Mouse (Mus musculus): Measurements from ENCODE around the gene Lpcat2. TPM values are rescaled to one million over a fixed set of nuclear protein-coding genes. Genes with fewer than 3 reads are reported as not detected.
"Not testable (repeated sequence)": the region's sequence is repeated elsewhere in the genome, so short reads cannot be mapped to it uniquely, and the experiment has no call there.

The Lpcat2 gene
- total RNA-seq, 2 experiments from 2014 or later: 32.1 to 43.7 TPM

DNA sequence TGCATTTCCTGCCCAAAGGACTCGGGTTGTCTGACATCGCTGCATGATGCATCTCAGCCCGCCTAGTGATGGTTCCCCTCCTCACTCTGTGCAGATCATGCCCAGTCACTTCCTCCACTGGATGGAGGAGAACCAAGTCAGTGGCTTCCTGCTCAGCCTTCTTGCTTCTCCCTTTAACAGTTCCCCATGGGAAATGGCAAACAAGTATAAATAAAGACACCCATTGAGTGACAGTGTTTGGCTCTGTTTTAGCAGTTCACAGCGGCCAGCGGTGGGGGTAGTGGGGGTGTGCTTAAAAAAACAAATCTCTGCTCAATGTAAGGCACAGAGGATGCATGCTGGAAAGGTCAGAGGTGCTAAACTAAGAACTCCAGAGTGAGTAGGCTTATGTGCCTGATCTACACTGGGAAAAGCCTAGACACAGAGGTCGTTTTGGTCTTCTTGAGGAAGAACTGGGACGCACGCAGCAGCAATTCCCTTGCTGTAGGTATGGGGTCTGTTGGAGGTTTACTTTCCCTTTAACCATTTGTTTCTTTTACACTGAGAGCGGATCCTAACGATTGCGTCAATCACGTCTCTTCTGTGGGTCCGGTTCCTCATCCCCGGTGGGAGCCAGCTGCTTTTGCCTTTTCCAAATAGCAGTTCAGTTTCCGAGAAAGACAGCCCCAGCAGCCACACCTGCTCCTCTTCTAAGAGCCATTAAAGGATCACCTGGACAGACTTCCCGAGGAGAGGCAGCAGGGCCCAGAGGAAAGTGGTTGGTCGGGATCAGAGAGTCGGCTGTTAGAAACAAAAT lies 1.8 kb upstream of the Lpcat2 start:
- ATAC-seq (ENCODE audit: poor library complexity, severe bottlenecking): peak; percentile 64

DNA sequence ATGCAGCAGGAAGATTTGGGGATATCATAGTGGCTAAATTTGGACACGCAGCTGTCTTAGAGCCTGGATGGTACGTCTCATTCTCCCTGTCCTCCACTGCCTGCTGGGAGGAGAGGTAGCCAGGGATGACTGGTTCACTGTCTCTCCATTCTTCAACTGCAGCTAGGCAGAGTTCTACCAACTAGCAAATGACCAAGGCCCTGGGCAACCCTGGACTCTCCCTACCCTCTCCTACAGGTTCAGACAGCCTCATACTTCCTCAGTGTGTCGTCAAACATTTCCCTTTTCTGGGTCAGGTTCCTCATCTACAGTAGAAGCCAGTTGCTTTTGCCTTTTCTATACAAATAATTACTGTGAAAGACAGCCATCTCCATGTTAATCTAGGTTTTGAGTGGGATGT lies 466 bp upstream of the Lpcat2 start:
- peak; percentile 56 for ATAC-seq (ENCODE audit: poor library complexity, severe bottlenecking)

DNA sequence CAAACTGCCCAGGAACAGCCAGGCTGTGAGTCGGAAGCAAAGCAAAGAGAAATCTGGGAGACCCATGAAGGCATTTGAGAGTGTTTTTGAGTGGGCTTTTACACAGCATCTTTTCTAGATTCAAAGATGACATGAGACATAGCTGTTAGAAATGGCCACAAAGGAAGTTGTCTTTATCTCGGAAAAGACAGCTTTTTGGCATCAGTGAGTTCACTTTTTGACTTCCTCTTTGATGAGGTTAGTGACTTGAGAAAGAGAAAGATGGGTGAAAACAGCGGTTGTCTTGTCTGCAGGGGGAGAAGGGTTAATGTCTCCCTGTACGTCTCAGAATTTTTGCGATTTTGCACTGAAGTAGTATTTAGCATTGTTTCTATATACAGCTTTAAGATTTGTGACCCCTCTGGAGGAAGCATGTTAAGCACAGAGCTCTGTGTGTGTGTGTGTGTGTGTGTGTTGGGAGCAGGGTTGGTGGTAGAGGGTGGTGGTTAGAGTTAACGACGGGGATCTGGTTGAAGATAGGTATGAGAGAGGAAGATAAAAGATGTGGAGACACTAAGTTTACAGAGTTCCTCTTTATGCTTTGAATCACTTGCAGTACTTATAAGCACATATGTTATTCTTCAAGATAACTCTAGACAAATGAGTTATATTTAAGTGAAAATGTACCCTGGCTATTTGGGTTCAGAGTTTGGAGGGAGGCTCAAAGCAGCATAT lies 1.3 kb downstream of the Lpcat2 start:
- peak; percentile 43 for ATAC-seq (ENCODE audit: poor library complexity, severe bottlenecking)

DNA sequence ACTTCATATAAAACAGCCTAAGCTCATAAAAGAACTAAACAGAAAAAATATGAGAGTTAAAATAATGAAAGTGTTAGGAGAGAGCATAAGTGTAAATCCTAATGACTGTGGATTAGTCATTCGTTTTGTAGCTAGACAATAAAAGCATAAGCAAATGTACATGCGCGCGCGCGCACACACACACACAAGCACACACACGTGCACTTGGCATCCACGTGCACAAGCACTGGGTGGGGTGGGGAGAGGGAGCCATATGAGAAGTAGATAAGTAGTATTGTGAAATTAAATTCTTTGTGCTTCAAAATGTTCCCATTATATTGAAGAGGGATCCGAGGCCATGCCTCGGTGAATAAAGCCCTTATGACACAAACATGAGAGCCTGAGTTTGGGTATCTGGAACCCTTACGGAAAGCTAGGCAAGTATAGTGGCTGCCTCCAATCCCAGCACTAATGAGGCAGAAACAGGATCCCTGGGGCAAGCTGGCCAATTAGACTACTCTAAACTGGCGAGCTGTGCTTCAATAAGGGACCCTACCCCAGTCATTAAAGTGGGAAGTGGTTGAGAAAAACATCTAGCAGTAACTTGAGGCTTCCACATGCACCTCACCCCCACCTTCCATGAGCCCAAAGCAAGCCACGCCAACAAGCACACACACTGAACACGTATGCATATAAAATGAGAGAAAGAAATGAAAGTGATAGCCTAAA lies 3.5 kb downstream of the Lpcat2 start:
- no peak for ATAC-seq (ENCODE audit: poor library complexity, severe bottlenecking)

DNA sequence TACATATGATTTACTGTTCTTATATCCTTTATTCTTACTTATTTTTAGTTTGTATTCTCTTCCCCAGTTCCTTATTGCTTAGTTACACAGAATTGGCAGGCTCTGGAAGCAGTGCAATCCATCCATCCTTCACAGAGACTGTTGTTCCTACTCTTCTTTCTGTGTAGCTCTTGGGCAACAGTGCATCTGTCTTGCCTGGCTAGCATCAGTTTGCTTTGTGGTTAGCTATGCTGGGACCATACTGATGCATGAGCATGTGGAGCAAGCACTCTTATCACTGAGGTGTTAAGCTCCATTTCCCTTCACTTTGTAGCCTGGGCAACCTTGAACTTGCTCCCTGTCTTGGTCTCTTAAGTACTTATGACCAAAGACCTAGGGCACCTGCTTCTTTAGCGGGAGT lies 6.8 kb downstream of the Lpcat2 start:
- ATAC-seq (ENCODE audit: poor library complexity, severe bottlenecking): no peak

DNA sequence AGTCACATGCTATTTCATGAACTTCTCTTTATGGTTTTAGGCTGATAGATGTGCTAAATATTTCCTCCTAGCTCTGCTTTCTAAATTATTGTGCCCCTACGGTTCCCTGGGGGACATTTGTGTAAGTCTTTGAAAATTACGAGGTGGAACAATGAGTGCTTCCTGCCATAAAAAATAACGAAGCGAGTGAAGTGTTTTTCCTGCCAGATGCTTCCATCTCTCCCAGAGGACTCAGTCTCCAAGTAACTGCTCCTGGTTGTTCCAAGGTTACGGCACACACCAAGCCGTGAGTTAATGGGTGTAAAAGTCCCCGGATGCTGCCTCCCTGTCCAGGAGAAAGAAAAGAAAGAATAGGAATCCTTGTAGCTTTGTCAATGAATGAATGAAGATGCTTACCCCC lies 15.1 kb downstream of the Lpcat2 start:
- ATAC-seq (ENCODE audit: poor library complexity, severe bottlenecking): no peak

DNA sequence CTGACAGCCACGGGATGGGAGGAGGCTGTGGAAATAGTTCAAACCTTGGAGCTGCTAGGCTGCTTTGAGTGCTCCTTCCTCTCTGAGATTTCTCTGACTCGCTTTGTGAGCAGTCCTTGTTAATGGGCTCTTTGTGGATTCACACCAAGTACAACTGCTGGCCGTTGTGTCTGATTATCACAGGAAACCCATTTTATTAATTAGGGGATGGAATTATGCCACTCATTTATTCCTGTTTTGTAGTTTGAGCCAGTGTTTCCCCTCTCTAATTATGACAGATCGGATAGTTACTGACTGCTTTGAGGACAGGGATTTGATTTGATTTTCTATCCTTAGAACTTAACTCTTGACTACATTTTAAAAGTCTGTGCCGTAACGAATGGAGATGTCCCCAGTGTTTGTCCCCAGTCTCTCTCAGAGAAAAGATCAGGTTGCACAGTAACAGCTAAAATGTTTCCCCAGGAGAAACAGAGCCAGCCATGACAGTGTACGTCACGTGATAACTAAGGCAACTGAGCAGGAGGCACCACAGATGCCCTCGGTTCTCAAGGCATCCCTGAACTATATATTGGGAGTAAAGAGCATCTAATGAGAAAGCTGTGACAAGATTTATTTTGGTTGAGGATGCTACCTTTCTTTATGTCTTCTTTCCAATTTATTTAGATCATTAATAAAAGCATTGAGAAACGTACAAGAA lies 17.1 kb downstream of the Lpcat2 start:
- no peak for ATAC-seq (ENCODE audit: poor library complexity, severe bottlenecking)

DNA sequence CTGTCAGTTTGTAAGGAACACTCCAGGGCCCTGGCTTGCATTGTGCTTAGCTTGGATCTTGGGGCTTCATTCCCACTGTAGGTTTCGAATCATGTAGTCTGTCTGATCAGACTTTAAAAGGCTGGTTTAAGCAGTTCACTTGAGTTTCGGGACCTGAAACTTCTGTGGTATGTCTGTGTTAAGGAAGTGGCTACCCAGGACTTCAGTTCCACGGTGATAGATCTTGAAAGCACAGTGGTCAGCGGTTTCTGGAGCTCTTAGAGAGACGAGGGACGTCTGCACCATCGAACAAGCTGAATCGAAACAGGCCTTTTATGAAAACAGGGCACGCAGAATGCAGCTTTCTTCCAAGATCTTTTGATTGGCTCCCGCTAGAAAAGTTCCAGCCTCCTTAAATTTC lies 20.7 kb downstream of the Lpcat2 start:
- peak; percentile 97 for ATAC-seq (ENCODE audit: poor library complexity, severe bottlenecking)

DNA sequence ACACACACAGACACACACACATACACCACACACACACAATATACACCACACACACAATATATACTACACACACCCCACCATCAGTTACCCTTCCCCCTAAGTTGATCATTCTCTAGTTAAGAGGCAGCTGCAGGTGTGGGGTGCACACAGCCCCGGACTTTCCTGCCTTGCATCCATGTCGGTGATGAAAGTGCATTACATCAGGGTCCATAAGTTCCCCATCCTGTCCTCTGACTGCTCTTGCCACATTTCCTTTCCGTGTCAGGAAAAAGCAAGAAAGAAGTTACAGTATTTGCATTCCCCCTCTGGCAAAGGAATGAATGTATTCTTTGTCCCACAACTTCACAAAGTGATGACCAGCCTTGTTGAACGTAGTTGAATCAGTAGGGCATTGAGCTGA lies 26.1 kb downstream of the Lpcat2 start:
- ATAC-seq (ENCODE audit: poor library complexity, severe bottlenecking): peak; percentile 88

DNA sequence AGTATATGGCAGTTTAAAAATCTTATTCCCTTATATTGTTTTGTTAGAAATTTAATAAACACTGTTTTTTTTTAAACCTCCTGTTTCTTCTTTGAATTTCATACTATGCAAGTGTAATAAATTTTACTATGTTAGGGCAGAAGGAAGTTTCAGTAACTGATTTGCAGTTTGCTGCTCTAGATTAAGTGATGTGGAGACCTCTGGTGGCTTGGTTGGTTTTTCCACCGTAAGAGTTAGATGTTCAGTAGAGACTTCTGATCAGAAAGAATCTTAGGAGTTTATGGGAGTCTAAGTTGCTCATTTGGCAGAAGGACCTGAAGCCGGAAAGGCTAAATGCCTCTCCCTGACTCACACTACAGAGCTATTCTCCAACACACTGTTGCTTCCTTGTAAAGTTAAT lies 28.6 kb downstream of the Lpcat2 start:
- ATAC-seq (ENCODE audit: poor library complexity, severe bottlenecking): no peak

DNA sequence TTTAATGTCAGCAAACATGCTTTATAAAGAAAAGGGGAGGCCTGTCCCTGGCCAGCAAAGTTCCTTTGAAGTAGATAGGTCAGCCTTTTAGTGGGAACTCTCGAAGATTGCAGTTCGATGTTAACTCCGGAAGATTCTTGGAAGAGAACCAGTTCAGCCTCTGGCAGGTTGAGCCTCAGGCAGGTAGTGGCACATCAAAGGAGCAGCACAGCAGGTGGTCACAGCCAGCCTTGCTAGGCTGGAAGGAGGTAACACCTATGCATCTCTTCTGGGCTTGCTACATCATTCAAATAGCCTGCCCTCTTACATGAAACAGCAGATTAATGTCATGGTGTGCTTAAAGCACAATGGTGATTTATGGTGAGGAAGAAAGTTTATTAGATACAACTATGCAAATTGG lies 37.1 kb downstream of the Lpcat2 start:
- not testable (repeated sequence) for ATAC-seq (ENCODE audit: poor library complexity, severe bottlenecking)

DNA sequence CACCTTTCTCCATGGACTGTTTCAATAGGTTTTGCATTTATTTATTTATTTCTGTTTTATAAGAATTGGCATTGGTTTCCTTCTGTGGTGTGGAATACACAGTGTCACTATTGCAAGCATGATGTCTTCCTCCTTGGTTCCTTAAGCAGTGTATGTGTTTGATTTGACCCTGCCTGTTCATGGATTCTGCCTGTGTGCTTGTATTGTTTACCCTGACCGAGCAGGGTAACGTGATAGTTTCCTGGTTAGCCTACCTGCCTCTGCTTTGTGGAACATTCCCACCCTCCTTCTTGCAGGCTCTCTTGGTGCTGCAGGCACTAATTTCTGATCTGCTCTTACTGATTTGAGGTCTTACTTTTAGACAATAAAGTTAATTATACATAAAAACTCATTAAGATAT lies 38.7 kb downstream of the Lpcat2 start:
- ATAC-seq (ENCODE audit: poor library complexity, severe bottlenecking): no peak

DNA sequence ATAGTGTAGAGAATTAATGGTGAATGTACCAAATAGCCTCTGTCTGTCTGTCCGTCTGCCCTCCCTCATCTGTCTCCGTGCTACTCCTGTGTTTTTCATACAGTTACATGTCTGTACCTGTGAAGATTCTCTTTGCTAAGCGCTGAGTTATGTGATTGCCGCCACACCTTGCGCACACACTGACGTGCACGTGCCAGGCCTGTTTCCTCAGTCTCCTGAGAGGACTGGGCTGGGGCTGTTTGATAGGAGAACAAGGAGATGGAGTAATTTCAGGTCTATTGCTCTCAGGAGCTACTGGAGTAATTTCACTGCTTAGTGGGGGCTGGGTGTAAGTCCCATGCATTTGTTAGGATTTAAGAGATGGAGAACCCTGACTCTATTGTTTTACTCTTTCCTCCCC lies 39.9 kb downstream of the Lpcat2 start:
- ATAC-seq (ENCODE audit: poor library complexity, severe bottlenecking): no peak

DNA sequence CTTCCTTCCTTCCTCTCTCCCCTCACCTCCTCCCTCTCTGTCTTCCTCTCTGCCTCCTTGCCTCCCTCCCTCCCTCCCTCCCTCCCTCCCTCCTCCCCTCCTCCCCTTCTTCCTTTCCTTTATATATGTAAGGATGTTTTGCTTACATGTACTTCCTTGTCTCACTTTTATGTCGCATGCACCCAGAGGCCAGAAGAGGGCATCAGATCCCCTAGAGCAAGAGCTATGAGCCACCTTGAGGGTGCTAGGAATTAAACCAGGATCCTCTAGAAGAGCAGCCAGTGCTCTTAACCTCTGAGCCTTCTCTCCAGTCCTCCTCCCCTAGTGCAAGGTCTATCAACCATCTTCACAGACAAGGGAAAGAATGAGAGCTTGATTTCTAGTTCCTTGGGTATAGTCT lies 40.9 kb downstream of the Lpcat2 start:
- no peak for ATAC-seq (ENCODE audit: poor library complexity, severe bottlenecking)

DNA sequence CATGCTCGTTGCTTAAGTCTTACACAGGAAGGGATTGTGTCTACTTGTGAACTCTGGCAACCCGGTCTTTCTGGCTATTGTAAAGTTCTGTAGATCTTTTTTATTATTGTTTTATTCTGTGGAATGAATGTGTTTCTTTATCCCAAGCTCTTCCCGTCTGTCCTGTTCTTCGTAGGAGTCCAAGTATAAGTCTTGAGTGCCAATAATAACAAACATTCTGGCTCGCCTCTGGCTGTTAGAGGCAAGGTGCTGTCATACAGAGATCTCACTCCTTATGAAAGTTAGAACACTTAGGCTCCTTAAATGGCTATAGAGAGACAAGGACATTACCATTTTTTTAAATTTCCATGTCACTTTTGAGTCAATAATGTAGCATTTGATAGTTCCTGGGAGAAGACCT lies 41.5 kb downstream of the Lpcat2 start:
- no peak for ATAC-seq (ENCODE audit: poor library complexity, severe bottlenecking)

DNA sequence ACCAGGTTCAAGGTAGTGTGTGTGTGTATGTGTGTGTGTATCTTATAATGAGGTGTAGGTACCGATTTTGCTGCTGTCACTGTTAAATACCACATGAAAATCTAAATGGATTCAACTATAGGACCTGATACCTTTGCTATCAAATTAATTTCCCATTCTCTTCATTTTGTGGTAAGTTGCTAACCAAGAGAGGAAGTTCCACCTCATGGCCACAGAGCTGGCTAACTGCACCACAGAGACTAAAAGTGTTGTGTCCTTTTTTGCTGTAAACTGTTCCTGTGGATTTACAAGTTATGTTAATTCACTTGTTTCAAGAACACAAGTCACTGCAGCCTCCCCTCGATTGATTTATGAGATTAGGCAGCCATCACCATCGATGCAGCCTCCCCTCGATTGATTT lies 42.7 kb downstream of the Lpcat2 start:
- ATAC-seq (ENCODE audit: poor library complexity, severe bottlenecking): no peak

DNA sequence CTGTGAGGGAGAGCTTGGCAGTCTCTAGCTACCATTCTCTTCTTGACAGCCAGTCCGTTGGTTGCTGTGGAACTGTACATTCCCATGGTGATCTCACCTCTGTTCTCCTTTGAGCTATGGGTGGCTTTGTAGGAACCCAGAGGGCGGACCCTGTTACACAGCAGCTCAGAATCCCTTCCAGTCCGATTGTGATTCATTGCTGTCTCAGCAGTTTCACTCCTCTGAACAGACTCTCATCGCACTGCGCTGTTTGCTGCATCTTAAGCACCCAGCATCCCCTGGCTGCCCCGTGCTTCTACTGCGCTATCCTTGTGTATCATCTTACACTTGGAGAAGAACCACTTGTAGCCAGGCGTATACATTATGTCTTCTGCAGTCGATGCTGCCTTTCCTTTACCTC lies 44.5 kb downstream of the Lpcat2 start:
- no peak for ATAC-seq (ENCODE audit: poor library complexity, severe bottlenecking)

DNA sequence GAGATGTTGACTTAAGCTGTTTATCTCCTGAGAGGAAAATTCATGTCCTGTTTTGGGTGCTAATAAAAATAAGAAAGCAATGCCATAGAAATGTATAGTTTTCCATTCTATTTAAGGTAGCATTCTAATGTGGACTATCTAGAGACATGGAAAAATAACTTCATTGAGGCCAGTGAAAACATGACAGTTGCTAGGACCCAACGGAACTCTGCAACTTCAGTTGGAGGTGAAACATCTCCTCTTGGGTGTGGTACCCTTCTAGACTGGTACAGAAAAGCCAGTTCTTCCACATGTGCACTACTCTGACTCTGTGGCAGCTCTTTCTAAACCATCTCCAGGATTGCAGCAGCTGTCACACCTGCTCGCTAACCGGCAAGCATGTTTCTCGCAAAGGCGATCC lies 46.0 kb downstream of the Lpcat2 start, which contains the start of gene Capns2:
Gene Capns2, plus strand, starts transcription at position 301 of the 400 bp plus-strand sequence.
- no peak for ATAC-seq (ENCODE audit: poor library complexity, severe bottlenecking)

DNA sequence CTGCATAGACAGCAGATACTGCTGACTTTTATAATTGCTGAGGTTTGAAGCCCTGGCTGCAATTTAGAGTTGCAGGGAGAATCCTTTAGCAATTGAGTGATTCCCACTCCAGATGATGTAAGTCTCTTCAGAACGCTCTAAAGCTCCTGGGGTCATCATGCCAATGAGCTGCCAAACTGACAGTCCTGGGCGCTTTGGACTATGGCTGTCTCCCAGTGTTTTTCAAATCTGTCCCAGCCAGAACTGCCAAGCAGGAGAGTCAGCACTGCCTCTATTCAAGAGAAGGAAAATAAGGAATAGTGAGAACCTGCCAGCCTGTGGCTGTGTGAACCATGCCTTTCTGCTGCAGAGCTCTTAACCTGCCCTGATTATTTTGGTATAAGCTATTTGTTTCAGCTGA lies 47.8 kb downstream of the Lpcat2 start:
- ATAC-seq (ENCODE audit: poor library complexity, severe bottlenecking): no peak

DNA sequence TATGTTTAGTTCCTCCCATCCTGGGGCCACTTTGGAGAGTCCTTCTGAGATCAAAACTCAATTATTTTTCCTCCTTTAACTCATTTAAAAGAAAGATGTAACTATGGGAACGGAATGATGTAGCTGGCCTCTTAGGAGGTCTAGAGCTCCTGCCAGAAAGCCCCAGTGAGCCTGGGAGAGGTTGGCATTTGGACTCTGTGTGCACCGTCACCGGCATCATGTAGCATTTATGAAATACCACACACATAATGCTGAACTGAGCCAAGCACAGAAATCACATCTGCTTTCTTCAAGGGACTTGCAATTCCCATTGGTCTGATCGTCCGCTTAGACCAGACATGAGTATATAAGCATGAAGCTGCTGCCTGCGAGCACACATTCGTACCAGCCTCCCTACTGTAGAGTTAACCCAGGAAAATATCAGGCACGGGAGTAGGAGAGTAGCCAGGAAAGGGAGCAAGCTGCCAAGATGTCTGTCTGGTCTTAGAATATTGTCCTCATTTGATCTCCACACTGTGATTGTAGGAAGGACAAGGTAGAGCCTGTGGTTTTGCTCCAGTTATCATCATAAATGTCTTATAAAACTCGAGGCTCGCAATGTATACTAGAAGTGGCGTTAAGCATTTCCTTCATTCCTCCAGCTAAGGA lies 48.5 kb downstream of the Lpcat2 start:
- no peak for ATAC-seq (ENCODE audit: poor library complexity, severe bottlenecking)

DNA sequence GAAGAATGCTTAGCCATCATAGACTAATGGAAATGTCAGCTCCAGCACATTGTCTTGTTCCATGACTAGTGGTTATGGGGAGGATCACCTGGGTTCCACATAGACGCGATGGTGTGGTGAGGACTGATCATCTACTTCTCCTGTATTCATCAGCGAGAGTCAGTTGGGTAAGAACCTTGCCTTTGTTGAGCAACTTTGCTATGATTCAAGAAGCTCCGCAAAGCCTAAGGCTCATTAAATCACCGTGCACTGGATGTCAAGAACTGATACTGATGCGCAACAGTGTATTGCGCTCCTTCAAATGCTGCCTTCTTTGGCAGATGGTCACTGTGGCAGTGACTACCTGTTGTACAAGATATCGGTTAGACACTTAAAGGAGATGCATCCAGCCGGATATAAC lies 51.4 kb downstream of the Lpcat2 start:
- ATAC-seq (ENCODE audit: poor library complexity, severe bottlenecking): peak; percentile 63

Data from megakaryocyte, adult 5-6 weeks (primary cell).